Mouse (Mus musculus) olfactory bulb, adult 2 months (tissue): Measurements from ENCODE around the gene Grifin. TPM values are rescaled to one million over a fixed set of nuclear protein-coding genes. Genes with fewer than 3 reads are reported as not detected.

Experiments
- H3K27ac ChIP-seq: fragments of 200-500 bp; 2 replicates; pipeline ENCODE4 v1.5.1; 2012; ENCODE audit warnings: low read depth, low read length; ENCODE audit not compliant: insufficient read depth
- H3K4me1 ChIP-seq: fragments of 200-500 bp; 2 replicates; pipeline ENCODE4 v1.6.1; 2012; ENCODE audit warnings: low read length; ENCODE audit not compliant: control insufficient read depth, insufficient read depth
- H3K4me3 ChIP-seq: fragments of 200-500 bp; 2 replicates; pipeline ENCODE4 v1.5.1; 2012; ENCODE audit warnings: mild to moderate bottlenecking, low read depth, low read length, moderate library complexity; ENCODE audit not compliant: insufficient read depth
- CTCF ChIP-seq: fragments of 200-500 bp; IDR thresholded peaks from 2 replicates; pipeline ENCODE4 v1.5.1; 2012; ENCODE audit warnings: low read depth, mild to moderate bottlenecking, low read length, moderate library complexity; ENCODE audit not compliant: insufficient read depth
- POLR2A ChIP-seq: fragments of 200-500 bp; IDR thresholded peaks from 2 replicates; pipeline ENCODE4 v1.6.1; 2012; ENCODE audit warnings: mild to moderate bottlenecking, low read depth, low read length, moderate library complexity; ENCODE audit not compliant: insufficient read depth
- WGBS: fragments of 180-500 bp; shearing (Covaris S2); methylation state at CpG from one replicate; pipeline ENCODE4 v1.1.7; 2018; 5-methylcytosine and 5-hydroxymethylcytosine counted together
- polyA plus RNA-seq: library from polyadenylated mRNA; stranded (reverse); fragments of >200 nt; gene quantifications from 2 replicates; pipeline ENCODE4 v1.2.4, GENCODE M21; 2012; ENCODE audit warnings: low replicate concordance; ENCODE audit not compliant: missing spikeins, insufficient read depth, insufficient read length

The Grifin gene
- polyA plus RNA-seq, 1 experiment = not detected

DNA sequence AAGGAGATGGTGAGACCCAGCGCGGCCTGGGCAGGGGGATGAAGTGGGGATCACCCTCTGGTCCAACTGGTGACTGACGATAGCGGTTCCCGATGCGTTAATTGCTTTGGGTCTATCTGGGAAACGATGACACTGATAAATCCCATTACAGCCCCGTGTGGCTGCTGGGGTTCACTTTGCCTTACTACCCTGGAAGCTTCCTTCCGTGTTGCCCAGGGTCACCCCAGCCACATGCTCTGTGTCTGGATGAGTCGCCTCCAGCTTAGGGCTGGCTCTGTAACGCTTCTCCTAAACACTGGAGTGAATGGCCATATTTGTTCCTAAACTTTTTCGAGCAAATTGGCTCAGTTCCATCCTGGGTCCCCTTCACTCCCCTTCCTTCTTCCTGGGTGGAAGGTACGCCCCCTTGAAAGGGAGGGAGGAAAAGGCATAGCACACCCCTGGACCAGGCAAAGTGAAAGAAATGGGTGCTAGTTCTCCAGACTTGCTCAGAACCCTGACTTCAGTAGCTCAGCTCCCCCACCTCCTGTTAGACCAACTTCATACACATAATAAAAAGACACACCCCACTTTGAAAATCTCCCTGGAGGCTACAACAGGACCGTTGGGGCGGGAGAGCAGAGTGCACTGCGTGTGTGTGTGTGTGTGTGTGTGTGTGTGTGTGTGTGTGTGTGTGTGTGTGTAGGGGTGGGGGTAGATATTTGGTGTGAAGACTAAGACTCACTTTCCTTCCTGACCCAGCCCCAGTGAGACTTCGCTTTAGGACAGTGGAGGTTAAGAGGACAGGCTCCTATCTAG lies 43.2 kb upstream of the Grifin start:
- TF ChIP-seq CTCF = no peak
- TF ChIP-seq POLR2A = no peak
- 8% methylated on average over 17 of the region's 17 CpGs for WGBS
- H3K4me3 ChIP-seq = peak overlapping the region; percentile 50
- H3K4me1 ChIP-seq = peaks cover 58% of the 10 kb centered on the region
- peak overlapping the region; percentile 23; the same call in 1 of the 2 replicates for H3K27ac ChIP-seq

DNA sequence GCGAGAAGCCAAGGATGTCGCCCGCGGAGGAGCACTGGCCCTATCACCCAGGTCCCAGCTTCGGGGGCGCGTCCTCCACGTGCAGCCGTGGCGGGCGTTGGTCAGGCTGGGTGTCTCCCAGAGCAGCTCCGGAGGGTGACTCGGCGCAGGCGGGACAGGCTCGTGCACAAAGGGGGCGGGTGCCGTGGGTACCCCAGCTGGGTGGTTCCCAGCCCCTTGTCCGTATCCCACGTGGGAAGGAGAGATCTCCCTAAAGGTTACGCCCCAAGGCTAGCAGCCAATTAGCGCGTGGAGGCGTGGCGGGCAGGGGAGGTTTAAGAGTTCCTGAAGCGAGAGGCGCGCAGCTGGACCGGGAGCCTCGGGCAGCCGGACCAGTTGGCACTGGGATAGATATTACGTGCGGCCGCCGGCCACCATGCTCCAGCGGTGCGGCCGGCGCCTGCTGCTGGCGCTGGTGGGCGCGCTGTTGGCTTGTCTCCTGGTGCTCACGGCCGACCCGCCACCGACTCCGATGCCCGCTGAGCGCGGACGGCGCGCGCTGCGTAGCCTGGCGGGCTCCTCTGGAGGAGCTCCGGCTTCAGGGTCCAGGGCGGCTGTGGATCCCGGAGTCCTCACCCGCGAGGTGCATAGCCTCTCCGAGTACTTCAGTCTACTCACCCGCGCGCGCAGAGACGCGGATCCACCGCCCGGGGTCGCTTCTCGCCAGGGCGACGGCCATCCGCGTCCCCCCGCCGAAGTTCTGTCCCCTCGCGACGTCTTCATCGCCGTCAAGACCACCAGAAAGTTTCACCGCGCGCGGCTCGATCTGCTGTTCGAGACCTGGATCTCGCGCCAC lies 42.3 kb upstream of the Grifin start, which contains the start of gene Lfng:
Gene Lfng (plus strand): TSS at position 320 of the 835 bp plus-strand sequence.
- H3K4me3 ChIP-seq = peak within 1 kb of the TSS; percentile 50
- TF ChIP-seq POLR2A = peak; percentile 16; the same call in 1 of the 2 replicates
- peak; percentile 15; the same call in 1 of the 2 replicates for TF ChIP-seq CTCF
- peak within 1 kb of the TSS; percentile 23; the same call in 1 of the 2 replicates for H3K27ac ChIP-seq
- WGBS = under 1% methylated on average over 87 of the region's 91 CpGs
- H3K4me1 ChIP-seq = peaks cover 58% of the 10 kb centered on the region

DNA sequence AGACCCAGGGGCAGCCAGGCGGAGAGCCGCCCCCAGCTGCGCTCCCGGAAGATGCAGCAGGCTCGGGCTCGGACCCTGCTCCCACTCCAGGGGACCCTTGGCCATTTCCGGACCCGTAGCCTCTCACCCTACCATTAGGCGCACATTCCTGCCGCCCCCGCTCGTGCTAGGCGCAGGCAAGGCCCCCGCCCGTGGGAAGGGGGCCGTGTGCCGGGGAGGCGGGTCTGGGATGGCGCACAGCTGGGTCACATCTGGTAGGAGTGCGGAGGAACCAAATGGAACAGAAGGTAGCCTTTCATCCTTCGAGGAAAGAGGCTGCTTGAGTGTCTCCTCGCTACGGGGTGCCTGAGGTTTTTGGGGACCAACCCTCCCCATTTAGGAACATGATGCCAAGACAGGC lies 41.5 kb upstream of the Grifin start:
- Histone ChIP-seq H3K4me3 (no peak overlapping the region), H3K4me1 (peaks cover 56% of the 10 kb centered on the region), H3K27ac (no peak overlapping the region)
- TF ChIP-seq CTCF (no peak), POLR2A (no peak)
- 5% methylated on average over 23 of the region's 23 CpGs for WGBS

DNA sequence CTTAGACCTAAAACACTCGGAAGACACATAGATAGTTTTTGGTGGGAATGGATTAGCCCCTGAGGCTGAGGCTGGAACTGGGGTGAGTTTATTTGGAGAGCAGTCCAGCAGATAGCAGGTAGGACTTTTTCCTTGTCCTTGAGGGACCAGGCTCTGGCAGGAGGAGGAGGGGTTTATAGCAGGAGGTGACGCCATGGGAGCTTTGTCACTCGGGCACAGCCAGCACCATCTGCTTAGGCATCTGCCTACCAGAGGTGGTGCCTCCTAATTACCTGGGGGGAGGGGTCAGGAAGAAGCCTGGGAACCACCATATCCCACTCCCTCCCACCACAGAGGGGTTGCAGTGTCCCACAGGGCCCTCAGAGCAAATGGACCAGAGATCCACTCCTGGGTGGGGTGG lies 40.4 kb upstream of the Grifin start:
- no peak overlapping the region for H3K4me3 ChIP-seq
- TF ChIP-seq POLR2A (no peak), CTCF (no peak)
- no peak overlapping the region for H3K27ac ChIP-seq
- H3K4me1 ChIP-seq = peaks cover 46% of the 10 kb centered on the region
- WGBS = 70% methylated on average over 3 of the region's 3 CpGs

DNA sequence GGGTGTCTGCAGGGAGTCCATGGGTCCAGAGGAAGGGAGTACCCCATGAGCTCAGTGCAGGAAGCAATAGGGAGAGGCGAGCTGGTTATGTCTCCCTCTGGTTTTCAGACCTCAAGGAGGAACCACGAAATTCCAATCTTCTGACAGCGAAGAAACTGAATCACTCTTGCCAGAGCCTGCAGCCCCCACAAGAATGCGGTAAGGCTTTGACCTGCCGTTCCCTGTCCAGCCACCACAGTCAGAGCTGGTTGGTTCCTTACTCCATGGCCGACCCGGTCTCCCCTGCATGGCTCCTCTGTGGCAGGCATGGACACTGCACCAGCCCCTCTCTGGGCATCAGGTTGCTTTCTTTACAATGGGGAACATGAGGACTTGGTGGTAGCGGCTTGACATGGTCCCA lies 39.5 kb upstream of the Grifin start:
- no peak overlapping the region for H3K4me3 ChIP-seq
- TF ChIP-seq CTCF (no peak), POLR2A (no peak)
- H3K27ac ChIP-seq = no peak overlapping the region
- WGBS = 87% methylated on average over 8 of the region's 8 CpGs
- H3K4me1 ChIP-seq = peaks cover 38% of the 10 kb centered on the region

DNA sequence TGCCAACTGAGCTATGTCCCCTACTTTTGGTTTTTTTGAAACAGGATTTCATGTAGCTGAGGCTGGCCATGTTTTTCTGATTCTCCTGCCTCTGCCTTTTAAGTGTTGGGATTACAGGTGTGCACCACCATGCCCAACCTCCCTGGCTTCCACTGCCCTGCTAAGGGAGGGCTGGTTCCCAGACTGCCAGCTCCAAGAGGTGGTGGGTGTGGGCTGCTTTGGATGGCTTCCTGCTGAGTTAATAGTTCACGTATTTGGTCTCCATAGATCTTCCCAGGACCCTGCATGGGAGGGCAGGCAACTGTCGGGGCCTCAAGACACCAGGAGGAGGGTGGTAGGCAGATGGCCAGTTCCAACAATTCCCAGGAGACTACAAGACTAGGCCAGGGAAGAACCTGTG lies 37.7 kb upstream of the Grifin start:
- Histone ChIP-seq H3K27ac (no peak overlapping the region), H3K4me1 (peaks cover 26% of the 10 kb centered on the region), H3K4me3 (no peak overlapping the region)
- TF ChIP-seq POLR2A = no peak
- TF ChIP-seq CTCF = no peak
- WGBS = 61% methylated on average over 2 of the region's 2 CpGs

DNA sequence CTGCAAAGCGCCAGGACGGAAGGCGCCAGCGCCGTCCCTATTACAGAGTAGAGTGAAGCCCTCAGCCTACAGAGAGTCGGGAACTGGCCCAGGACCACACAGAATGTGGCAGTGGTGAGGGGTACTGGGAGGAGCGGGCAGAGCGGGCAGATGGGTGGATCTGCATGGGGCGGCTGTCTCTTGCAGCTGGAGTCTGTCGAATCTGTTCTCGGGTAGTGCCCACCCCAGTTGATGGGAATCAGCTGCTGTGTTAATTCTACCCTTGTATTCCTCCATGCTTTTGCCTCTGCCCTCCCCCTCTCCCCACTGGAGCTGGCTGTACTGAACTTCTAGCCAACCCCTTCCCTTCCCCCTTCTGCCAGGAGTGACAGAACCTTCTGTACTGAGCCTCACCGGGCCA lies 36.8 kb upstream of the Grifin start:
- H3K27ac ChIP-seq = no peak overlapping the region
- H3K4me3 ChIP-seq = no peak overlapping the region
- TF ChIP-seq CTCF (no peak), POLR2A (no peak)
- H3K4me1 ChIP-seq = peaks cover 21% of the 10 kb centered on the region
- WGBS = 33% methylated on average over 12 of the region's 12 CpGs

DNA sequence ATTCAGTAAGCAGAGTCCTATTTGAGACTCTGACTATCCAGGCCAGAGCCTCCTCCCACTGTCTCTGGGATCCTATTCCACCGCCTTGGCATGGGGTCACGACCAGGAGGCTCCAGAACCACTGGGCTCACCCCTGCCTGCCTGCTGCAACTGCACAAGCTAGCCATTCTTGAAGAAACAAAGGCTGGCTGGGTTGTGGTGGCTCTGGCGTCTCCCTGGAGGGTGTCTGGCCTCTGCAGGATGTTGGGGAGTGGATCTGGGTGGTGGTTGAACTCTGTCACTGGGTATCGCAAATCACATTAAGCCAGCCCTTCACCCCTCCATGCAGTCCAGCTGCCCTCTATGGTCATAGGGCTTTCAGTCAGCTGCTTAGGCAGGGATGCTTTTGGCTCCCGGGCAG lies 35.1 kb upstream of the Grifin start:
- H3K27ac ChIP-seq = no peak overlapping the region
- no peak for TF ChIP-seq POLR2A
- TF ChIP-seq CTCF = no peak
- H3K4me3 ChIP-seq = no peak overlapping the region
- WGBS = 74% methylated on average over 5 of the region's 5 CpGs
- peaks cover 16% of the 10 kb centered on the region for H3K4me1 ChIP-seq

DNA sequence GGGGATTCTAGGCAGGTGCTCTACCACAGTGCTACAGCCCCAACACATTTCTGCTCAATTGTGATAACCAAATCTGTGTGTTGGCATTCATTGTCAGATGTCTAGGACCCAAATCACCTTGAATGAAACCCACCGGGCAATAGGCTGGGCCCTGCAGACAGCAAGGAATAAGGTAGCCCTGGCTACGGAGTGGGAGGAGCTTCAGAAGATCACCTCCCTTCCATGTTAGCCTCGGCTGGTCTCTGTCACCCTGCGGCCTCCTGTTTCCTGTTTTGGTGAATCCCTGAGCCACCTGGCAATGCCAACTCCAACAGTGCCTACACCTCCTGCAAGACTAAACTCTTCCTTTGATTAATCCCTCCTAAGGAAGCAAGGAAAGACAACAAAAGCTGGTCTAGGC lies 32.9 kb upstream of the Grifin start:
- WGBS = 92% methylated on average over 4 of the region's 4 CpGs
- TF ChIP-seq CTCF (no peak), POLR2A (no peak)
- H3K27ac ChIP-seq = no peak overlapping the region

More for the DNA sequence above, 32.9 kb upstream of the Grifin start:
- H3K4me3 ChIP-seq = no peak overlapping the region
- H3K4me1 ChIP-seq = peaks cover 16% of the 10 kb centered on the region
